Mouse (Mus musculus) embryonic fibroblast, embryonic 13.5 days (primary cell): ENCODE measurements around the gene Ccr7.

Experiments used
- CTCF ChIP-seq: IDR thresholded peaks from 2 replicates; pipeline ENCODE4 v1.5.1; 2011; ENCODE audit warnings: mild to moderate bottlenecking, control low read depth, low read length, moderate library complexity, borderline replicate concordance; ENCODE audit not compliant: insufficient read depth
- POLR2A ChIP-seq: IDR thresholded peaks from 2 replicates; pipeline ENCODE4 v1.6.1; 2011; ENCODE audit warnings: low read depth, mild to moderate bottlenecking, control low read depth, low read length, moderate library complexity

- TF ChIP-seq CTCF (no peak), POLR2A (no peak)
Observed at GRCm38 (mm10) chr11:99169438-99169837, 14.6 kb upstream of the Ccr7 start.
